Mouse (Mus musculus) limb, embryonic 14.5 days (tissue): ENCODE data around the gene Eml3. TPM values are rescaled to one million over a fixed set of nuclear protein-coding genes. Genes with fewer than 3 reads are reported as not detected.

Source experiments
- ATAC-seq: fragments of 200-750 bp; cut with Nextera tagmentation; 2 replicates; pipeline ENCODE4 v1.8.0; 2017; ENCODE audit warnings: low read depth, moderate number of reproducible peaks, moderate TSS enrichment; ENCODE audit not compliant: low FRiP score
- DNase-seq: peaks from one replicate; pipeline ENCODE4 v3.0.0-alpha.2; 2015; ENCODE audit warnings: low spot score
- H3K27ac ChIP-seq: fragments of 300-500 bp; sonication (generic); replicated peaks from 2 replicates; pipeline ENCODE4 v1.5.1; 2014; ENCODE audit warnings: low read depth, mild to moderate bottlenecking, low read length, moderate library complexity, mixed read lengths
- H3K27me3 ChIP-seq: fragments of 300-500 bp; sonication (generic); 2 replicates; pipeline ENCODE4 v1.6.1; 2014; ENCODE audit warnings: low read length, mixed read lengths; ENCODE audit not compliant: control insufficient read depth, insufficient read depth
- H3K36me3 ChIP-seq: fragments of 300-500 bp; sonication (generic); 2 replicates; pipeline ENCODE4 v1.6.1; 2014; ENCODE audit warnings: mild to moderate bottlenecking, low read length, moderate library complexity, mixed read lengths; ENCODE audit not compliant: control insufficient read depth, insufficient read depth
- H3K4me1 ChIP-seq: fragments of 300-500 bp; sonication (generic); 2 replicates; pipeline ENCODE4 v1.6.1; 2014; ENCODE audit warnings: antibody characterized with exemption, low read length, mixed read lengths; ENCODE audit not compliant: control insufficient read depth, insufficient read depth
- H3K4me2 ChIP-seq: fragments of 300-500 bp; sonication (generic); replicated peaks from 2 replicates; pipeline ENCODE4 v1.6.1; 2014; ENCODE audit warnings: low read depth, mild to moderate bottlenecking, low read length, moderate library complexity; ENCODE audit not compliant: severe bottlenecking
- H3K4me3 ChIP-seq: fragments of 300-500 bp; sonication (generic); replicated peaks from 2 replicates; pipeline ENCODE4 v1.5.1; 2014; ENCODE audit warnings: low read length
- H3K9ac ChIP-seq: fragments of 300-500 bp; sonication (generic); 2 replicates; pipeline ENCODE4 v1.6.1; 2014; ENCODE audit warnings: mild to moderate bottlenecking, low read depth, low read length, moderate library complexity; ENCODE audit not compliant: severe bottlenecking
- H3K9me3 ChIP-seq: fragments of 300-500 bp; sonication (generic); 2 replicates; pipeline ENCODE4 v1.6.1; 2016; ENCODE audit warnings: low read length; ENCODE audit not compliant: control insufficient read depth
- POLR2A ChIP-seq: fragments of 200-500 bp; IDR thresholded peaks from 2 replicates; pipeline ENCODE4 v1.8.0; 2012; ENCODE audit warnings: inconsistent platforms, mild to moderate bottlenecking, moderate library complexity, borderline replicate concordance; ENCODE audit not compliant: insufficient read depth, insufficient read length; ENCODE audit errors: extremely low read depth
- WGBS: fragments of 180-500 bp; shearing (Covaris S2); extraction: QIAGEN DNeasy Blood & Tissue Kit; methylation state at CpG from one replicate; pipeline ENCODE4 v1.1.7; 2014; 5-methylcytosine and 5-hydroxymethylcytosine counted together
- polyA plus RNA-seq, 2 experiments: library from polyadenylated mRNA; depleted of rRNA in 1 of 2; stranded (reverse) in 1 of 2; unstranded in 1 of 2; fragments of >200 nt; fragmentation: Nextera tagmentation in 1 of 2; extraction: Ambion mirVana in 1 of 2; gene quantifications; 2 replicates each; pipeline versions ENCODE4 v1.2.1 to v1.2.3; 2012 to 2014

Eml3 gene
- polyA plus RNA-seq, 2 experiments, result 21.5 to 62.1 TPM

GRCm38 (mm10) chr19:8974638-8975037, 45.3 kb downstream of the Eml3 start:
- peaks cover 99% of the 10 kb centered on the region for H3K36me3 ChIP-seq
- no peak for ATAC-seq

DNA sequence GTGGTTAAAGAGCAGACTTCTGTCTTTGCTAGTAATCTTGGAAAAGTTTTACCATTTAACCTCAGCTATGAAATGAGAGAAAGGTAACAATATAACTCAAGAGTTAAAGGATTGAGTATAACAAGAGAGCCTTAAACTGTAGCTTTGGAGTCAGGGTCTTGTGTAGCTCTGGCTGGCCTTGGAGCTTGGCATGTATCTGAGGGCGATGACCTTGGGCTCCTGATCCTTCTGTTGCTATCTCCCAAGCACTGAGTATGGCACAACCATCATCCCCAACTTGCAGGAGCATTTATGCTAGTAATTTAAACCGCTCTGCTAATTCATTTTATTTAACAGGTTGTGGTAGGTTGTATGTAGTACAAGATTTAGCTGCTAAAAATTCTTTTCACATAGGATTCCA, 46.1 kb downstream of the Eml3 start:
- no peak overlapping the region for H3K4me3 ChIP-seq
- no peak for TF ChIP-seq POLR2A
- 95% methylated on average over 2 of the region's 2 CpGs for WGBS
- no peak overlapping the region for H3K4me2 ChIP-seq
- no peak overlapping the region for H3K27ac ChIP-seq
- H3K27me3 ChIP-seq, result no peaks in the 10 kb centered on the region
- H3K4me1 ChIP-seq, result no peaks in the 10 kb centered on the region
- H3K9me3 ChIP-seq, result no peaks in the 10 kb centered on the region
- ATAC-seq, result no peak
- peaks cover 98% of the 10 kb centered on the region for H3K36me3 ChIP-seq
- no peak for DNase-seq
- H3K9ac ChIP-seq, result no peak overlapping the region

More at GRCm38 (mm10) chr19:8974638-8975037, 45.3 kb downstream of the Eml3 start:
- TF ChIP-seq POLR2A, result no peak
- H3K4me3 ChIP-seq, result no peak overlapping the region
- no peak overlapping the region for H3K27ac ChIP-seq
- H3K9ac ChIP-seq, result no peak overlapping the region
- no peaks in the 10 kb centered on the region for H3K4me1 ChIP-seq
- no peaks in the 10 kb centered on the region for H3K9me3 ChIP-seq
- WGBS, result 89% methylated on average over 1 of the region's 1 CpGs
- H3K4me2 ChIP-seq, result no peak overlapping the region
- DNase-seq, result no peak
- no peaks in the 10 kb centered on the region for H3K27me3 ChIP-seq

DNA sequence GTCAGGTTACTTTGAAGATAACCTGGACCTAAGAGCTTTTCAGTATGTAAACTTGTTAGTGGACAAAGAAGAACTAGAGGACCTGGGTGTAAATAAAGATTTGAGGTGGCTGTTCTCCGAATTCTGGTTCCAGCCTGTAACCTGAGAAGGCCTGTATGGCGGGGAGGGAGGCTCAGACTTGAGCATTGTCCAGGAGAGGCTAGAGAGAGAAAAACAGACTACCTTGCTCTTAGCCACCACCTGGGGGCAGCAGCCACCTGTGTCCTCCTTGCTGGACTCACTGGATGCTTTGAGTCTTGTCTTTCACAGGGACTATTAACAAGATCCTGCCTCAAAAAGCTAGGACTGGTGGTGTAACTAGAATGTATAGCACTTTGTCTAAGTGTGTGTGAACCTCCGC, 47.2 kb downstream of the Eml3 start:
- ATAC-seq, result peak; percentile 81
- Histone ChIP-seq H3K9me3 (no peaks in the 10 kb centered on the region), H3K4me1 (no peaks in the 10 kb centered on the region), H3K4me3 (no peak overlapping the region), H3K9ac (no peak overlapping the region), H3K27ac (no peak overlapping the region), H3K36me3 (peaks cover 95% of the 10 kb centered on the region), H3K27me3 (no peaks in the 10 kb centered on the region), H3K4me2 (no peak overlapping the region)
- 30% methylated on average over 3 of the region's 3 CpGs for WGBS
- peak; percentile 73 for DNase-seq
- no peak for TF ChIP-seq POLR2A

DNA sequence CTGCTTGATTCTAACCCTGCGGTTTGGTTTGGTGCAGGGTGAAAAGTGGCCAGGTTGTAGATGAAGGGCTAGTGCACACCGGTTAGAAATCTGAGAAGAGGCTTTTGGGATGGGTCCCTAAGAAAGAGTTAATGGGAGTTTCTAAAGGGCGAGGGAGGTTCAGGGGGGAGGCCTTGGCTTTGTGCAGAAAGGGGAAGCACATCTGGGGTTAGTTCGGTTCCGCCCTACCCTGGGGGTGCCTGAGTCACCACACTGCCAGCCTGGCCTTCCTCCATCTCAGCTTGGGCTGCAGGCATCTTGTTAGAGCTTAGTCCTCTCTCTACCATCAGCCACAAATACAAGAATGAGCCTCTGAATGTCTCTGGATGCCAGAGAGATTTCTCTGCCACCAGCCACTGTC, 51.4 kb downstream of the Eml3 start:
- Histone ChIP-seq H3K4me3 (no peak overlapping the region), H3K9ac (no peak overlapping the region), H3K36me3 (peaks cover 56% of the 10 kb centered on the region), H3K27me3 (no peaks in the 10 kb centered on the region), H3K9me3 (no peaks in the 10 kb centered on the region), H3K4me2 (no peak overlapping the region), H3K27ac (0 out of 2 replicates have a peak overlapping the region, but pooled peaks have one; percentile 29), H3K4me1 (peaks cover 21% of the 10 kb centered on the region)
- DNase-seq (no peak), ATAC-seq (no peak)
- no peak for TF ChIP-seq POLR2A
- 38% methylated on average over 5 of the region's 5 CpGs for WGBS

- Histone ChIP-seq H3K4me3 (no peak overlapping the region), H3K9ac (no peak overlapping the region), H3K4me1 (peaks cover 21% of the 10 kb centered on the region), H3K27ac (0 out of 2 replicates have a peak overlapping the region, but pooled peaks have one; percentile 29), H3K27me3 (no peaks in the 10 kb centered on the region), H3K36me3 (peaks cover 47% of the 10 kb centered on the region), H3K4me2 (no peak overlapping the region), H3K9me3 (no peaks in the 10 kb centered on the region)
- TF ChIP-seq POLR2A, result no peak
- DNase-seq (no peak), ATAC-seq (peak; percentile 14; the same call in 1 of the 2 replicates)
- 78% methylated on average over 2 of the region's 2 CpGs for WGBS
Observed at GRCm38 (mm10) chr19:8981450-8982168, 52.3 kb downstream of the Eml3 start.
